Mouse (Mus musculus): ENCODE data around the gene Syngap1. TPM values are rescaled to one million over a fixed set of nuclear protein-coding genes. Genes with fewer than 3 reads are reported as not detected.
"Not testable (repeated sequence)": the region's sequence is repeated elsewhere in the genome, so short reads cannot be mapped to it uniquely, and the experiment has no call there.

Gene Syngap1
- polyA plus RNA-seq, 1 experiment: 7.6 TPM

DNA sequence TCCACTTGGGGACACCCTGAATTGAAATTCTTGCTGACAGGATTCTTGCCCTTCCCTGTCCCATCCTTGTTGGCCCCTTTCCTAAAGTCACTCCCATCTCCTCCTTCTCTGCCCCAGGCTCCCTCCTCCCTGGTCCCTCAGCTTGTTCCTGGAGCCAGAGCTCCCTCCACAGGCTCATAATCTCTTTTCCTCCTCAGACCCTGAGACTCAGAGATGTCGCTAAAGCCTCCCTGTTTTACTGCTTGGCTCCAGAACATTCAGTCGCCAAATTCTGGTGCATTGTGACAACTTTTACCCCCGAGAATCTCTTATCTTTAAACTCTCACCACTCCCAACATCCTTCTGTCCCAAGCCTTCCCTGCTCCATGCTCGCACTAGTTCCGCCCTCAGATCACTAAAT, 36.7 kb upstream of the Syngap1 start:
- no peak for DNase-seq
- Histone ChIP-seq H3K4me3 (ENCODE audit: control insufficient read depth, insufficient read depth, low read length) (no peak overlapping the region), H3K27me3 (ENCODE audit: control insufficient read depth, insufficient read depth, low read length) (no peaks in the 10 kb centered on the region), H3K4me1 (replicated peaks; ENCODE audit: control insufficient read depth, insufficient read depth, low read length) (no peaks in the 10 kb centered on the region), H3K36me3 (ENCODE audit: control insufficient read depth, insufficient read depth, low read length) (no peaks in the 10 kb centered on the region), H3K27ac (ENCODE audit: control insufficient read depth, insufficient read depth, low read length) (no peak overlapping the region)
- WGBS: 68% methylated on average over 5 of the region's 5 CpGs
- TF ChIP-seq CTCF (IDR thresholded peaks at IDR 0.05; ENCODE audit: borderline replicate concordance, control insufficient read depth, extremely low read depth, insufficient read depth, low read length, poor library complexity) (no peak), POLR2A (IDR thresholded peaks at IDR 0.05; ENCODE audit: control insufficient read depth, extremely low read depth, insufficient read depth, low read length, poor library complexity) (no peak)

- not testable (repeated sequence) for H3K36me3 ChIP-seq (ENCODE audit: control insufficient read depth, insufficient read depth, low read length); H3K4me1 ChIP-seq (replicated peaks; ENCODE audit: control insufficient read depth, insufficient read depth, low read length); H3K27me3 ChIP-seq (ENCODE audit: control insufficient read depth, insufficient read depth, low read length); H3K4me3 ChIP-seq (ENCODE audit: control insufficient read depth, insufficient read depth, low read length); DNase-seq; H3K27ac ChIP-seq (ENCODE audit: control insufficient read depth, insufficient read depth, low read length)
- 91% methylated on average over 15 of the region's 15 CpGs for WGBS
Measured at GRCm38 (mm10) chr17:26907506-26907905, 33.5 kb upstream of the Syngap1 start.

DNA sequence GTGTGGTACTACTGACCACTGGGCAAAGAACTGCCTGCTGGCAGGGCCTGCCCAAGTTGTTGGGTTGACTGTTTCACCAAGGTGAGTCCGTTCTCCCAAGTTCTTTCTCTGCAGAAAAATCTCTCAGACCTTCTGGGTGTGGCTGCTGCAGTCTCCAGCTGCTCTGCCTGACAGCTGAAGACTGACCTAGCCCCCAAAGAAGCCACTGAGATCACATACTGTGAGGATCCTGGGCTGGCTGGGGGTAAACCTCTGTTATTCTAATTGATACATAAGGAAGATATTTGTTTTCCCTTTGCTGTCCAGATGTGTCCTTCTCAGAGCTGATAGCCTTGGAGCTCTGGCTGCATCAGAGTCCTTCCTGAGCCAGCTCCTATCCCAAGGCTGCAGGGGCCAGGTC, 25.8 kb upstream of the Syngap1 start:
- Histone ChIP-seq H3K4me1 (replicated peaks; ENCODE audit: control insufficient read depth, insufficient read depth, low read length) (peaks cover 6% of the 10 kb centered on the region), H3K4me3 (ENCODE audit: control insufficient read depth, insufficient read depth, low read length) (no peak overlapping the region), H3K27ac (ENCODE audit: control insufficient read depth, insufficient read depth, low read length) (no peak overlapping the region), H3K27me3 (ENCODE audit: control insufficient read depth, insufficient read depth, low read length) (no peaks in the 10 kb centered on the region), H3K36me3 (ENCODE audit: control insufficient read depth, insufficient read depth, low read length) (no peaks in the 10 kb centered on the region)
- DNase-seq: no peak
- WGBS: 93% methylated on average over 1 of the region's 1 CpGs
- no peak for TF ChIP-seq POLR2A (IDR thresholded peaks at IDR 0.05; ENCODE audit: control insufficient read depth, extremely low read depth, insufficient read depth, low read length, poor library complexity)
- TF ChIP-seq CTCF (IDR thresholded peaks at IDR 0.05; ENCODE audit: borderline replicate concordance, control insufficient read depth, extremely low read depth, insufficient read depth, low read length, poor library complexity): no peak

- WGBS: under 1% methylated on average over 72 of the region's 72 CpGs
- DNase-seq: peak; percentile 99
- peak; percentile 94 for TF ChIP-seq CTCF (IDR thresholded peaks at IDR 0.05; ENCODE audit: borderline replicate concordance, control insufficient read depth, extremely low read depth, insufficient read depth, low read length, poor library complexity)
- peak; percentile 66; the same call in 1 of the 2 replicates for TF ChIP-seq POLR2A (IDR thresholded peaks at IDR 0.05; ENCODE audit: control insufficient read depth, extremely low read depth, insufficient read depth, low read length, poor library complexity)
- no peaks in the 10 kb centered on the region for H3K36me3 ChIP-seq (ENCODE audit: control insufficient read depth, insufficient read depth, low read length)
- H3K4me1 ChIP-seq (replicated peaks; ENCODE audit: control insufficient read depth, insufficient read depth, low read length): peaks cover 6% of the 10 kb centered on the region
- peak within 1 kb of the TSS; percentile 66 for H3K4me3 ChIP-seq (ENCODE audit: control insufficient read depth, insufficient read depth, low read length)
- no peaks in the 10 kb centered on the region for H3K27me3 ChIP-seq (ENCODE audit: control insufficient read depth, insufficient read depth, low read length)
- H3K27ac ChIP-seq (ENCODE audit: control insufficient read depth, insufficient read depth, low read length): no peak within 1 kb of the TSS
Measured at GRCm38 (mm10) chr17:26916711-26917482, 24.2 kb upstream of the Syngap1 start, which contains the start of gene Kifc5b. Gene Kifc5b, plus strand, starts transcription at chr17:26917091.

GRCm38 (mm10) chr17:26917560-26917959, 23.5 kb upstream of the Syngap1 start:
- not testable (repeated sequence) for H3K27ac ChIP-seq (ENCODE audit: control insufficient read depth, insufficient read depth, low read length); DNase-seq; H3K27me3 ChIP-seq (ENCODE audit: control insufficient read depth, insufficient read depth, low read length); H3K4me1 ChIP-seq (replicated peaks; ENCODE audit: control insufficient read depth, insufficient read depth, low read length); H3K36me3 ChIP-seq (ENCODE audit: control insufficient read depth, insufficient read depth, low read length)
- peak overlapping the region; percentile 66 for H3K4me3 ChIP-seq (ENCODE audit: control insufficient read depth, insufficient read depth, low read length)
- 5% methylated on average over 12 of the region's 12 CpGs for WGBS

- no peaks in the 10 kb centered on the region for H3K27me3 ChIP-seq (ENCODE audit: control insufficient read depth, insufficient read depth, low read length)
- no peak overlapping the region for H3K4me3 ChIP-seq (ENCODE audit: control insufficient read depth, insufficient read depth, low read length)
- no peaks in the 10 kb centered on the region for H3K36me3 ChIP-seq (ENCODE audit: control insufficient read depth, insufficient read depth, low read length)
- 77% methylated on average over 2 of the region's 2 CpGs for WGBS
- no peak for TF ChIP-seq CTCF (IDR thresholded peaks at IDR 0.05; ENCODE audit: borderline replicate concordance, control insufficient read depth, extremely low read depth, insufficient read depth, low read length, poor library complexity)
- TF ChIP-seq POLR2A (IDR thresholded peaks at IDR 0.05; ENCODE audit: control insufficient read depth, extremely low read depth, insufficient read depth, low read length, poor library complexity): no peak
- no peak for DNase-seq
- H3K27ac ChIP-seq (ENCODE audit: control insufficient read depth, insufficient read depth, low read length): no peak overlapping the region
- peaks cover 6% of the 10 kb centered on the region for H3K4me1 ChIP-seq (replicated peaks; ENCODE audit: control insufficient read depth, insufficient read depth, low read length)
Measured at GRCm38 (mm10) chr17:26918343-26918742, 22.7 kb upstream of the Syngap1 start.

GRCm38 (mm10) chr17:26919516-26919915, 21.5 kb upstream of the Syngap1 start:
- H3K4me1 ChIP-seq (replicated peaks; ENCODE audit: control insufficient read depth, insufficient read depth, low read length); H3K4me3 ChIP-seq (ENCODE audit: control insufficient read depth, insufficient read depth, low read length); H3K27me3 ChIP-seq (ENCODE audit: control insufficient read depth, insufficient read depth, low read length); H3K36me3 ChIP-seq (ENCODE audit: control insufficient read depth, insufficient read depth, low read length); DNase-seq; H3K27ac ChIP-seq (ENCODE audit: control insufficient read depth, insufficient read depth, low read length): not testable (repeated sequence)
- 81% methylated on average over 2 of the region's 2 CpGs for WGBS

- H3K27ac ChIP-seq (ENCODE audit: control insufficient read depth, insufficient read depth, low read length); H3K36me3 ChIP-seq (ENCODE audit: control insufficient read depth, insufficient read depth, low read length); H3K27me3 ChIP-seq (ENCODE audit: control insufficient read depth, insufficient read depth, low read length); DNase-seq; H3K4me3 ChIP-seq (ENCODE audit: control insufficient read depth, insufficient read depth, low read length); H3K4me1 ChIP-seq (replicated peaks; ENCODE audit: control insufficient read depth, insufficient read depth, low read length): not testable (repeated sequence)
- WGBS: 60% methylated on average over 6 of the region's 6 CpGs
Measured at GRCm38 (mm10) chr17:26922368-26922767, 18.7 kb upstream of the Syngap1 start.

DNA sequence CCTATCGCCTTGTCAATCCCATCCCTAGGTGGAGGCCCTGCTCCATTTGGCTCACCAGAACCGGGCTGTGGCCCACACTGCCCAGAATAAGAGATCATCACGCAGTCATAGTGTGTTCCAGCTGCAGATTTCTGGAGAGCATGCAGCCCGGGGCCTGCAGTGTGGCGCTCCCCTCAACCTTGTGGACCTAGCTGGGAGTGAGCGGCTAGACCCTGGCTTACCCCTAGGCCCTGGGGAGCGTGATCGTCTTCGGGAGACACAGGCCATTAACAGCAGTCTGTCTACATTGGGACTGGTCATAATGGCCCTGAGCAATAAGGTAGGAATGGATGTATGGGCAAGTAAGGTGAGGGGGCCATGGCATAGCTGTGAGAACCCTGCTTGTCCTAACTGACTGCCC, 15.6 kb upstream of the Syngap1 start:
- DNase-seq; H3K27ac ChIP-seq (ENCODE audit: control insufficient read depth, insufficient read depth, low read length); H3K4me1 ChIP-seq (replicated peaks; ENCODE audit: control insufficient read depth, insufficient read depth, low read length); H3K36me3 ChIP-seq (ENCODE audit: control insufficient read depth, insufficient read depth, low read length); H3K4me3 ChIP-seq (ENCODE audit: control insufficient read depth, insufficient read depth, low read length); H3K27me3 ChIP-seq (ENCODE audit: control insufficient read depth, insufficient read depth, low read length): not testable (repeated sequence)
- WGBS: 97% methylated on average over 9 of the region's 9 CpGs

DNA sequence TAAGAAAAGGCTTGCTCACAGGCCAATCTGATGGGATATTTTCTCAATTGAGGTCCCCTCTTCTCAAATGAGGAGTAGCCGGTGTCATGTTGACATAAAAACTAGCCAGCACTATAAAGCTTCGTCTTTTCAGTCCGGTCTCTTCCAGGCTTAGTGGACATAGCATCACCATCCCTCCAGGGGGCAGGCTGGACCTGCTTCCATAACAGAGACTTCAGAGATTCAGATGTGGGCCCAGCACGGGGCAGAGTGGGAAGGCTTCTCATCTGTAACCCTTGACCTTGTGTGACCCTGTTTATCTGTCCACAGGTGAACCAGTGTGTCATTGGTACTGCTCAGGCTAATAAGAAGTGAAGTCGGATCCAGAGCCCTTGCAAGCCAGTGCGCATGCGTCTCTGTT, 9.3 kb upstream of the Syngap1 start:
- H3K27me3 ChIP-seq (ENCODE audit: control insufficient read depth, insufficient read depth, low read length); H3K36me3 ChIP-seq (ENCODE audit: control insufficient read depth, insufficient read depth, low read length); H3K27ac ChIP-seq (ENCODE audit: control insufficient read depth, insufficient read depth, low read length); DNase-seq; H3K4me3 ChIP-seq (ENCODE audit: control insufficient read depth, insufficient read depth, low read length): not testable (repeated sequence)
- H3K4me1 ChIP-seq (replicated peaks; ENCODE audit: control insufficient read depth, insufficient read depth, low read length): peaks cover 18% of the 10 kb centered on the region
- WGBS: 83% methylated on average over 7 of the region's 7 CpGs
